Mouse (Mus musculus): Measurements from ENCODE around the gene Tns1. TPM values are rescaled to one million over a fixed set of nuclear protein-coding genes. Genes with fewer than 3 reads are reported as not detected.
A peak's percentile ranks its signal among the peaks of the same experiment; 100 is the strongest.

Tns1 gene
- total RNA-seq, 1 experiment from 2014 or later: 7.6 TPM

GRCm38 (mm10) chr1:74003723-74004122 is 120.5 kb downstream of the Tns1 start:
- no peak for ATAC-seq (ENCODE audit: extremely low read depth, insufficient number of reproducible peaks, low FRiP score, poor library complexity, severe bottlenecking)

DNA sequence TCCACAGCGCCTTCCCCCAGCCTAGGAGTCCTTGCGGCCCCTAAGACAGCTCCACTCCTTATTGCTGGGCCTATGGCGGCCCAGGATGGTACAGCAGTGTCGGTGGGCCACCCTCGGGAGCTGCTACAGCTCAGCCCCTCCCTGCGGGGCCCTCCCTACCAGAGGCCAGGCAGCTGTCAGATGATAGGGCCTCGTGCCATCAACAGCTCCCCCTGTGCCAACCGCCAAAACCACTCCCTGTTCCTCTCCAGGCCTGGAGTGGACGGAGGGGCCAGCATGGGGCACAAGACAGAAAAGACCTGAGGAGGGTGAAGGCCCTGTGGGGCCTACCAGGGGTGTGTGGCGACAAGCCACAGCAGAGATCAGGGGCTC is 122.8 kb downstream of the Tns1 start:
- ATAC-seq (ENCODE audit: extremely low read depth, insufficient number of reproducible peaks, low FRiP score, poor library complexity, severe bottlenecking): no peak

- ATAC-seq (ENCODE audit: extremely low read depth, insufficient number of reproducible peaks, low FRiP score, poor library complexity, severe bottlenecking): no peak
These were observed 123.3 kb downstream of the Tns1 start for GRCm38 (mm10) chr1:74000810-74001448.

DNA sequence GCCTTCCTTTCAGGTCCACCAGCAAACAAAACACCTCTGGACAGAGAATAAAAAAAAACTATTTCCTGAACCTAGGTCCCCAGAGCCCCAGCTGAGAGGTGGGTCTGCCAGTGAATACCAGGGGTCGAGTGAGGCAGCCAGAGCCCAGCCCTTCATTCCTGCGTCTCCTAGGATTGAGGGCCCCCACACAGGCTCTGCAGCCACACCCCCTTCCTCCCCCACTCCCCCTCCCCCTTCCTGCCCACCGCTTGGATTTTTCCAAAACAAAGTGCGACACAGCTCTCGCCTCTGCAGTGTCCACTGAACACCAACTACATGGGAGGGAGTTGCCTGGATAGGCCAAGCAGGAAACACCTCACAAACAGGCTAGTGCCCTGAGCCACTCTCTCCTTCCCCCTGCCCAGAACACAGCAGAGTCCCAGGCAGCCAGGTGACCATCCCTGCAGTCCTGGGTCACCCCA is 124.0 kb downstream of the Tns1 start:
- no peak for ATAC-seq (ENCODE audit: extremely low read depth, insufficient number of reproducible peaks, low FRiP score, poor library complexity, severe bottlenecking)

DNA sequence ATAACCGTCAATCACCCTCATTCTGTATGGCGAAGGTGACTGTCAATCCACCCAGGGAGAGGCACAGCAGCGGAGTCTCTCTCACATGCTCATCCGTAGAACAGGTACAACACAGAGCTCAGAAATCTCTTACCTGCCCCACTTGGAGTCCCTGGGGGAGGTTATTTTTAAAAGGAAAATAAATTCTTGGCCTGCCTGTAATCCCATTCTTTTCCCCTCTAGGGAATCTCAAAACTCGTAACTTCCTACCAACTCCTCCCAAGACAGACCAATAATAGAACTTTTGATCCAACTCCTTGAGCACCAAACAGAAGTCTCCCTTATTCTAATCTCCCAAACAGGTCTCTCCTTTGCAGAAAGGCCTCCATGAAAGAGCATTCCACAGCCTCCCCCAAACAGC is 124.7 kb downstream of the Tns1 start:
- no peak for ATAC-seq (ENCODE audit: extremely low read depth, insufficient number of reproducible peaks, low FRiP score, poor library complexity, severe bottlenecking)

GRCm38 (mm10) chr1:73998925-73999375 is 125.3 kb downstream of the Tns1 start:
- ATAC-seq (ENCODE audit: extremely low read depth, insufficient number of reproducible peaks, low FRiP score, poor library complexity, severe bottlenecking): no peak

GRCm38 (mm10) chr1:73998131-73998865 is 126.0 kb downstream of the Tns1 start:
- no peak for ATAC-seq (ENCODE audit: extremely low read depth, insufficient number of reproducible peaks, low FRiP score, poor library complexity, severe bottlenecking)

- ATAC-seq (ENCODE audit: extremely low read depth, insufficient number of reproducible peaks, low FRiP score, poor library complexity, severe bottlenecking): no peak
These were observed 126.9 kb downstream of the Tns1 start for GRCm38 (mm10) chr1:73997341-73997740.

GRCm38 (mm10) chr1:73996650-73997049 is 127.6 kb downstream of the Tns1 start:
- ATAC-seq (ENCODE audit: extremely low read depth, insufficient number of reproducible peaks, low FRiP score, poor library complexity, severe bottlenecking): no peak

DNA sequence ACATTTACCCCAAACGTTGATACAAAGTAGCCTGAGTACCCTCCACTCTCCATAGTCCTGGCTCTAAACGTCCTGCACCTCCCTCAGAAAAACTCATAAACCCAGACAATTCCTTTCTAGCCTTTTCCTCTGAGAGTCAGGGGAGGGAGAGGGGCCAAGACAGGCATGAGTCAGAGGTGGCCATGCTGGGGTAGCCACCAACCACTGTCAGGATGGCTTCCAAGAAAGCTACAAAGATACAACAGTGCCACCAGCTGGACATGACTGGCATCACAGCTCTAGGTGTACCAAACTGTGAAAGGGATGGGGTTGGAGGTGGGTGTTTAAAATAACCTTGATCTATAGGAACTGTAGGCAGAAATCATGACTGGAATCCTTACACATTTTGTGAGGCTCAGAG is 128.0 kb downstream of the Tns1 start:
- 0 out of 2 replicates have a peak, but pooled peaks have one; percentile 21 for ATAC-seq (ENCODE audit: extremely low read depth, insufficient number of reproducible peaks, low FRiP score, poor library complexity, severe bottlenecking)

GRCm38 (mm10) chr1:73995063-73995810 is 129.0 kb downstream of the Tns1 start:
- no peak for ATAC-seq (ENCODE audit: extremely low read depth, insufficient number of reproducible peaks, low FRiP score, poor library complexity, severe bottlenecking)

GRCm38 (mm10) chr1:73993901-73994426 is 130.3 kb downstream of the Tns1 start:
- ATAC-seq (ENCODE audit: extremely low read depth, insufficient number of reproducible peaks, low FRiP score, poor library complexity, severe bottlenecking): no peak

GRCm38 (mm10) chr1:73993279-73993678 is 131.0 kb downstream of the Tns1 start:
- ATAC-seq (ENCODE audit: extremely low read depth, insufficient number of reproducible peaks, low FRiP score, poor library complexity, severe bottlenecking): no peak

DNA sequence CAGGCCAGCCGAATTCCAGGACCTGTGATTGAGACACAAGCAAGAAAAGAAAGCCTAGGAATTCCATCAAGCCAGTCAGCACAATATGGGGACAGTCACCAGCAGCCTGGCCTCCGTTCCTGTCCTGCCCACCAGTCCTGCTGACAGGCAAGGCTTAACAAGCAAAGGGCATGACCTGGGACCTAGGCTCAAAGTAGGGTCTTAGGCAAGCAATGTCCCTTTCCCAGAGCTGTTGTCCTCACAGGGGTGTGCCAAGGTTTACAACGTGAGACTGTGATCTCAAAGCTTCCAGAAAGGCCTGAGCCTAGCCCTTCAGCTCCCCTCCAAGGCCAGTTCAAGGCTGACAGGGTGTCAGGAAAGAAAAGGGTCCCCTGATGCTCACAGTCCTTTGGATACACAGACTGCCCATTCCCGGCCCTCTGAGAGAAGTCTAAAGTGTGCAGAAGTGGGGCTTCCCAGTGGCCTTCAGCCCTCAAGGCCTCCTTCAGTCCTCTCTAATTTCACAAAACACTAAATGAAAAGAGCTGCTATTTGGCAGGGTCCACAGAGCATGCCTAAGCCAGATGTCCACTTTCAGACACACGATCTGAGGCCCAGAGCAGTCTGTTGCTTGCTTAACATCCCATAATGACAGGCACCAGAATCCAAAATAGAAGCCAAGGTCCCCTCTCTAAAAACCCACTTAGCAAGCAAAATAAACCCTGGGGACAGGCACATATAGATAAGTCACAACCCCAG is 131.9 kb downstream of the Tns1 start:
- ATAC-seq (ENCODE audit: extremely low read depth, insufficient number of reproducible peaks, low FRiP score, poor library complexity, severe bottlenecking): no peak

DNA sequence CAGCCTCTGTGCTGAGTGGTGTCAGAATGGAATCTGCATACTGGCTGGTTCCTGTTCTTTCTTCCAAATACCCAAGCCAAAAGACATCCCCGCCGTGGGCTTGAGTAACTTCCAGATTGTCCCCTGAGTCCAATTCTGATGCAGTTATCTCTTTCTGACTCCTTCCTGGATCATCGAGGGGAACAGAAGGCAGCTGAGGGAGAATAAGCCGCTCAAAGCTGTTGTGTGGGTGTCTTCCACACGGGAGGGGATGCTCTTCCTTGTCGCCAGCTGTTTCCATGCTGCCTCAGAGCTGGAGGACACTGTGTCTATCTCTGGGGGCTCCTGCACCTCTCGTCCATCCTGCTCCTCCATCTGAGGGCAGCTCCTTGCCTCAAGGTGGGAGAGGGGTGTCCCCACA is 133.0 kb downstream of the Tns1 start:
- ATAC-seq (ENCODE audit: extremely low read depth, insufficient number of reproducible peaks, low FRiP score, poor library complexity, severe bottlenecking): no peak

DNA sequence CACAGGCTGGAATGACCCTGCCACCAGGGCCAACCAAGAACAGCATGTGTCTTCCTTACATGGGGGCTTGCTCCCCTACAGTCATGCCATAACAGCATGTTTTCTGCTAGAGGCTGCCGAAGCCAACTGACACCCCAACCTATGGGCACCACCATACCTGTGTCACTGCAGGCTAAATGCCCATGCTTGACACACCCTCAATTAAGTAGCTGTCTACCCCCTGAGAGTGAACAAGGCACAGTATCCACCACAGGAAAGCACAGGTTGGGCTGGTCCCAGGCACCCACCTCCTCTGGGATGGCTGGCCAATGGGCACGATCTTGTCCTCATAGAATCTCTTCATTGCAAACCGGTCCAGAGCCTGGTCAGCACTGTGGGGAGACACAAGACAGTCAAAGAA is 134.2 kb downstream of the Tns1 start:
- ATAC-seq (ENCODE audit: extremely low read depth, insufficient number of reproducible peaks, low FRiP score, poor library complexity, severe bottlenecking): no peak

- no peak for ATAC-seq (ENCODE audit: extremely low read depth, insufficient number of reproducible peaks, low FRiP score, poor library complexity, severe bottlenecking)
These were observed 136.5 kb downstream of the Tns1 start for GRCm38 (mm10) chr1:73987705-73988201.

DNA sequence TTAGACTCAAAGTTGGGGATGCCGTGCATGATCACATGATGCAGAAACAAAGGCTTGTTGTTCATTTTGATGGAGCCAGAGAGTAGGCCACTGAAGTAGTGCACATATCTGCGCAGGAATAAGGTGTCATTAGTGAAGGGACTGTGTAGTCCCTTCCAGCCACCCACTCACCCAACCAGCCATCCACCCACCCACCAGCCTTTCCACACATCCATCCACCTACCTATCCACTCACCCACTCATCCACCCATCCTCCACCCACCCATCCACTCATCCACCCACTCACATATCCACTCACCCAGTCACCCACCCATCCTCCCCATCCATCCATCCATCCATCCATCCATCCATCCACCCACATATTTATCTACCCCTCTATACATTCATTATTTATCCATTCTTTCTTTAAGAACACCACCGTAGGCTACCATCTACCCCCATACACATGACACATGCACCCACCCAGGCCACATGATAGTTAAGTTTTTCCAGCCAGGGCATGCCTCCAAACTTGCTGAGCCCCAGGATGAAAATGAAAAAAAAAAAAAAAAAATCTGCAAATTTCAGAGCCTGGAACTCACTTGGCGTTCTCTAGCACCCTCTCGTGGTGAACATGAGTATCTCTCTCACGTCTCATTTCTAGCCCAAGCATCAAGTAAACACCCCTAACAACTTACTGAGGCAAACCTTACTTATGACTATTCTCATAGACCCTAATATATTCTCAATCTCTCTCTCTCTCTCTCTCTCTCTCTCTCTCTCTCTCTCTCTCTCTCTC is 137.8 kb downstream of the Tns1 start:
- no peak for ATAC-seq (ENCODE audit: extremely low read depth, insufficient number of reproducible peaks, low FRiP score, poor library complexity, severe bottlenecking)
